Mouse (Mus musculus) lung, postnatal 0 days (tissue): ENCODE measurements around the gene Cers5.

ENCODE experiments used
- CTCF ChIP-seq: IDR thresholded peaks from 2 replicates; pipeline ENCODE4 v1.5.1; 2016; ENCODE audit warnings: antibody characterized with exemption, mild to moderate bottlenecking
- EP300 ChIP-seq: IDR thresholded peaks from 2 replicates; pipeline ENCODE4 v1.6.1; 2016; ENCODE audit warnings: antibody characterized with exemption, mild to moderate bottlenecking, control low read depth

DNA sequence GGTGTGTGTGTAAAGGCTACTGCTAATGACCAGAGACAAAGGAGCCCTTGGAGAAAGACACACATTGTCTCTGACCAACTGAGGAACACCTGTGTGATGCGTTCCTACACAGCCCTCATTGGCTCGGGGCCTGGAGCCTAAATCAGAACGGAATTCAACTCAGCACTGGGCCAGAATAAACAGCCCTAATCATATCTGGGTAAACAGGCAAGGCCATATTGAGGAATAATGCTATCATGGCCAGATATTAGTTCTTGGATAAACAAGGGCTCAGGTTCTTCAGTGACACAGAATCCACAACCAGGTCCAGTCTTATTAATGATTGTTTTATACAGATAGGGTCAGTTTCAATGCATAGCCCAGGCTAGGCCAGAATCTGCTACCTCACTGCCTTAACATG, 18.3 kb upstream of the Cers5 start:
- no peak for TF ChIP-seq CTCF
- TF ChIP-seq EP300 = no peak
